Mouse (Mus musculus) heart, adult 2 months (tissue): ENCODE data around the gene Slc7a5. TPM values are rescaled to one million over a fixed set of nuclear protein-coding genes. Genes with fewer than 3 reads are reported as not detected.

Source experiments
- DNase-seq, 2 experiments: peaks; one replicate each; pipeline ENCODE4 v3.0.0; 2021
- H3K27ac ChIP-seq: fragments of 200-600 bp; 2 replicates; pipeline ENCODE4 v1.8.1; 2022
- H3K27me3 ChIP-seq: fragments of 200-500 bp; 2 replicates; pipeline ENCODE4 v1.6.1; 2012; ENCODE audit warnings: mild to moderate bottlenecking, low read length, inconsistent platforms, mixed read lengths; ENCODE audit not compliant: control insufficient read depth, insufficient read depth
- H3K36me3 ChIP-seq: fragments of 200-500 bp; 2 replicates; pipeline ENCODE4 v1.6.1; 2012; ENCODE audit warnings: low read length, inconsistent platforms; ENCODE audit not compliant: control insufficient read depth, insufficient read depth
- H3K4me1 ChIP-seq: fragments of 200-500 bp; 2 replicates; pipeline ENCODE4 v1.6.1; 2011; ENCODE audit warnings: low read length; ENCODE audit not compliant: control insufficient read depth, insufficient read depth
- H3K4me3 ChIP-seq: fragments of 200-600 bp; 2 replicates; pipeline ENCODE4 v1.8.1; 2022
- H3K79me2 ChIP-seq: fragments of 200-500 bp; replicated peaks from 2 replicates; pipeline ENCODE4 v1.6.1; 2012; ENCODE audit warnings: mild to moderate bottlenecking, inconsistent platforms, low read length, moderate library complexity, mixed read lengths; ENCODE audit not compliant: control insufficient read depth, insufficient read depth
- H3K9ac ChIP-seq: fragments of 200-500 bp; 2 replicates; pipeline ENCODE4 v1.6.1; 2012; ENCODE audit warnings: low read depth, mild to moderate bottlenecking, control low read depth, inconsistent platforms, low read length, mixed read lengths
- CTCF ChIP-seq: fragments of 200-600 bp; IDR thresholded peaks from 2 replicates; pipeline ENCODE4 v1.8.1; 2022; ENCODE audit warnings: antibody characterized with exemption, mild to moderate bottlenecking, moderate library complexity
- EP300 ChIP-seq: fragments of 200-500 bp; IDR thresholded peaks from 2 replicates; pipeline ENCODE4 v1.6.1; 2011; ENCODE audit warnings: low read depth, low read length, control low read depth; ENCODE audit not compliant: insufficient read depth
- POLR2A ChIP-seq: fragments of 200-500 bp; IDR thresholded peaks from 2 replicates; pipeline ENCODE4 v1.6.1; 2011; ENCODE audit warnings: mild to moderate bottlenecking, low read depth, low read length, control low read depth; ENCODE audit not compliant: insufficient read depth
- WGBS: fragments of 180-500 bp; shearing (Covaris S2); methylation state at CpG from one replicate; pipeline ENCODE4 v1.1.7; 2018; 5-methylcytosine and 5-hydroxymethylcytosine counted together
- intact Hi-C: fragments of 180-260 bp; cut with DNase I; formaldehyde crosslinking; loops from one replicate; pipeline ENCODE4 v1.15.1; 2025
- polyA plus RNA-seq: library from polyadenylated mRNA; depleted of rRNA; stranded (reverse); fragments of >200 nt; gene quantifications from 2 replicates; pipeline ENCODE4 v1.2.3, GENCODE M21; 2012
- total RNA-seq, 2 experiments: library from RNA; stranded (reverse); gene quantifications; 2 replicates each; pipeline ENCODE4 v1.2.3; 2021

Slc7a5 gene
- total and polyA plus RNA-seq, 3 experiments, result 3.1 to 5.2 (median 4.6) TPM

- Histone ChIP-seq H3K27ac (no peak overlapping the region), H3K36me3 (no peaks in the 10 kb centered on the region), H3K9ac (no peak overlapping the region), H3K4me3 (no peak overlapping the region), H3K79me2 (no peaks in the 10 kb centered on the region), H3K27me3 (no peaks in the 10 kb centered on the region), H3K4me1 (peaks cover 4% of the 10 kb centered on the region)
- intact Hi-C loops, result no loop called here
- TF ChIP-seq CTCF, result no peak
- TF ChIP-seq POLR2A, result no peak
- no peak for TF ChIP-seq EP300
- 80% methylated on average over 6 of the region's 6 CpGs for WGBS
- DNase-seq, result no peak
Observed at GRCm38 (mm10) chr8:121903977-121904376, 3.5 kb downstream of the Slc7a5 start.

GRCm38 (mm10) chr8:121901498-121902236 lies 5.8 kb downstream of the Slc7a5 start:
- Histone ChIP-seq H3K27ac (no peak overlapping the region), H3K4me1 (peaks cover 8% of the 10 kb centered on the region), H3K79me2 (no peaks in the 10 kb centered on the region), H3K27me3 (no peaks in the 10 kb centered on the region), H3K9ac (no peak overlapping the region), H3K36me3 (no peaks in the 10 kb centered on the region), H3K4me3 (no peak overlapping the region)
- WGBS, result 40% methylated on average over 8 of the region's 8 CpGs
- peak in 1 of 2 experiments; percentile 20 for DNase-seq
- TF ChIP-seq POLR2A, result no peak
- no peak for TF ChIP-seq EP300
- no peak for TF ChIP-seq CTCF
- intact Hi-C loops, result no loop called here

GRCm38 (mm10) chr8:121899180-121900044 lies 8.1 kb downstream of the Slc7a5 start:
- Histone ChIP-seq H3K4me1 (peaks cover 8% of the 10 kb centered on the region), H3K27me3 (no peaks in the 10 kb centered on the region), H3K4me3 (no peak overlapping the region), H3K27ac (no peak overlapping the region), H3K9ac (no peak overlapping the region), H3K79me2 (no peaks in the 10 kb centered on the region), H3K36me3 (no peaks in the 10 kb centered on the region)
- intact Hi-C loops, result no loop called here
- 85% methylated on average over 18 of the region's 18 CpGs for WGBS
- DNase-seq, result no peak
- TF ChIP-seq EP300, result no peak
- TF ChIP-seq CTCF, result no peak
- no peak for TF ChIP-seq POLR2A

GRCm38 (mm10) chr8:121898401-121898931 lies 9.0 kb downstream of the Slc7a5 start:
- no peaks in the 10 kb centered on the region for H3K79me2 ChIP-seq
- no peak overlapping the region for H3K4me3 ChIP-seq
- peak overlapping the region; percentile 20 for H3K27ac ChIP-seq
- H3K9ac ChIP-seq, result no peak overlapping the region
- intact Hi-C loops, result no loop called here
- H3K4me1 ChIP-seq, result peaks cover 8% of the 10 kb centered on the region
- DNase-seq, result peak; percentile 73 to 85
- no peaks in the 10 kb centered on the region for H3K27me3 ChIP-seq
- peak; percentile 31; the same call in 1 of the 2 replicates for TF ChIP-seq EP300
- peak; percentile 14 for TF ChIP-seq CTCF
- TF ChIP-seq POLR2A, result no peak
- H3K36me3 ChIP-seq, result no peaks in the 10 kb centered on the region
- 7% methylated on average over 4 of the region's 4 CpGs for WGBS

GRCm38 (mm10) chr8:121897871-121898381 lies 9.6 kb downstream of the Slc7a5 start:
- peak in 1 of 2 experiments; percentile 31 for DNase-seq
- intact Hi-C loops, result no loop called here
- Histone ChIP-seq H3K27ac (peak overlapping the region; percentile 20), H3K27me3 (no peaks in the 10 kb centered on the region), H3K4me3 (no peak overlapping the region), H3K79me2 (no peaks in the 10 kb centered on the region), H3K4me1 (peaks cover 8% of the 10 kb centered on the region), H3K9ac (no peak overlapping the region), H3K36me3 (no peaks in the 10 kb centered on the region)
- TF ChIP-seq CTCF, result no peak
- no peak for TF ChIP-seq POLR2A
- TF ChIP-seq EP300, result no peak
- WGBS, result 19% methylated on average over 7 of the region's 7 CpGs
